Mouse (Mus musculus) right cerebral cortex, postnatal 36 days (tissue): ENCODE results near the gene Mctp2.

Source experiments
- DNase-seq, 2 experiments: peaks; one replicate each; pipeline ENCODE4 v3.0.0; 2022; ENCODE audit warnings: low spot score in 2 of 2, mixed read lengths in 1 of 2

Gene Mctp2

GRCm38 (mm10) chr7:72165726-72166701, 140.4 kb downstream of the Mctp2 start:
- no peak for DNase-seq

- DNase-seq, result no peak
Measured at GRCm38 (mm10) chr7:72162256-72162655, 144.2 kb downstream of the Mctp2 start.

GRCm38 (mm10) chr7:72159513-72160063, 146.8 kb downstream of the Mctp2 start:
- no peak for DNase-seq

GRCm38 (mm10) chr7:72150799-72151708, 155.4 kb downstream of the Mctp2 start:
- DNase-seq, result no peak

- DNase-seq, result peak in 1 of 2 experiments; percentile 12
Measured at GRCm38 (mm10) chr7:72149073-72149472, 157.3 kb downstream of the Mctp2 start.

- no peak for DNase-seq
Measured at GRCm38 (mm10) chr7:72146849-72147248, 159.6 kb downstream of the Mctp2 start.

GRCm38 (mm10) chr7:72145726-72146520, 160.5 kb downstream of the Mctp2 start:
- no peak for DNase-seq

- DNase-seq, result no peak
Measured at GRCm38 (mm10) chr7:72138701-72139100, 167.7 kb downstream of the Mctp2 start.

- DNase-seq, result no peak
Measured at GRCm38 (mm10) chr7:72120986-72121385, 185.4 kb downstream of the Mctp2 start.

- no peak for DNase-seq
Measured at GRCm38 (mm10) chr7:72119713-72120112, 186.7 kb downstream of the Mctp2 start.

- no peak for DNase-seq
Measured at GRCm38 (mm10) chr7:72117376-72118077, 188.9 kb downstream of the Mctp2 start.

GRCm38 (mm10) chr7:72115073-72115472, 191.3 kb downstream of the Mctp2 start:
- no peak for DNase-seq

- DNase-seq, result no peak
Measured at GRCm38 (mm10) chr7:72110578-72110977, 195.8 kb downstream of the Mctp2 start.

GRCm38 (mm10) chr7:72108639-72109399, 197.6 kb downstream of the Mctp2 start:
- no peak for DNase-seq

- no peak for DNase-seq
Measured at GRCm38 (mm10) chr7:72104170-72104569, 202.2 kb downstream of the Mctp2 start.

- no peak for DNase-seq
Measured at GRCm38 (mm10) chr7:72103654-72104053, 202.8 kb downstream of the Mctp2 start.

- DNase-seq, result no peak
Measured at GRCm38 (mm10) chr7:72100683-72101082, 205.7 kb downstream of the Mctp2 start.

GRCm38 (mm10) chr7:72098603-72099002, 207.8 kb downstream of the Mctp2 start:
- no peak for DNase-seq

- no peak for DNase-seq
Measured at GRCm38 (mm10) chr7:72096973-72097372, 209.4 kb downstream of the Mctp2 start.

GRCm38 (mm10) chr7:72096433-72096832, 210.0 kb downstream of the Mctp2 start:
- no peak for DNase-seq
